Comparison of ENCODE assay signal across 9 mouse cellular contexts in genomic region chr3:40532256-40532655, GRCm38 (mm10). TPM values are rescaled to one million over a fixed set of nuclear protein-coding genes. Genes with fewer than 3 reads are reported as not detected.
DNase-seq lines count a peak whose midpoint lies in the region; ATAC-seq and TF ChIP-seq lines count a peak whose summit lies in the region.
"Had no signal": no experiment of that assay in that cellular context is flagged by ENCODE, and none has a peak within 500 bp of the region (broad histone marks: within the 10 kb centered on the region; RNA-seq: fewer than 3 reads in every experiment).

No protein-coding gene starts in this region.

- TF ChIP-seq CTCF in left cerebral cortex, adult 2 months (IDR thresholded peaks at IDR 0.05) = no peak

- no peak for ATAC-seq in forebrain, embryonic 14.5 days
- ATAC-seq in neural tube, embryonic 12.5 days (ENCODE audit: low FRiP score, low read depth) = no peak

- peaks cover 11% of the 10 kb centered on the region; the same call in 1 of the 2 replicates for H3K4me1 ChIP-seq in forebrain, embryonic 14.5 days (ENCODE audit: control insufficient read depth, insufficient read depth, low read length)
- peaks cover 19% of the 10 kb centered on the region for H3K4me1 ChIP-seq in limb, embryonic 10.5 days
- peaks cover 19% of the 10 kb centered on the region for H3K4me1 ChIP-seq in neural tube, embryonic 12.5 days

- H3K36me3 ChIP-seq in forebrain, embryonic 14.5 days (ENCODE audit: control insufficient read depth, insufficient read depth, low read length) = no peaks in the 10 kb centered on the region
- H3K36me3 ChIP-seq in limb, embryonic 10.5 days = no peaks in the 10 kb centered on the region
- H3K36me3 ChIP-seq in neural tube, embryonic 12.5 days = no peaks in the 10 kb centered on the region

- intact Hi-C loops in left cerebral cortex, adult 2 months (cut with DNase I) = no loop called here

- WGBS in forebrain, embryonic 14.5 days = 3% methylated on average over 11 of the region's 11 CpGs
- WGBS in limb, embryonic 10.5 days = 8% methylated on average over 11 of the region's 11 CpGs
- WGBS in neural tube, embryonic 12.5 days = 7% methylated on average over 11 of the region's 11 CpGs

- H3K4me2 ChIP-seq in forebrain, embryonic 14.5 days (ENCODE audit: low read length) = peak overlapping the region; percentile 99
- H3K4me2 ChIP-seq in neural tube, embryonic 12.5 days (replicated peaks) = peak overlapping the region; percentile 98

- peak overlapping the region; percentile 73; the same call in 1 of the 2 replicates for H3K9ac ChIP-seq in forebrain, embryonic 14.5 days (ENCODE audit: low read length)
- H3K9ac ChIP-seq in neural tube, embryonic 12.5 days = no peak overlapping the region

- peak overlapping the region; percentile 70 for H3K4me3 ChIP-seq in left cerebral cortex, adult 2 months
- peak overlapping the region; percentile 58 for H3K4me3 ChIP-seq in forebrain, embryonic 14.5 days (ENCODE audit: low read depth, low read length)
- H3K4me3 ChIP-seq in limb, embryonic 10.5 days = peak overlapping the region; percentile 67
- peak overlapping the region; percentile 57 for H3K4me3 ChIP-seq in neural tube, embryonic 12.5 days

- 0 out of 2 replicates have a peak, but pooled peaks cover 4% of the 10 kb centered on the region for H3K9me3 ChIP-seq in forebrain, embryonic 14.5 days (replicated peaks; ENCODE audit: control insufficient read depth, low read length)
- no peaks in the 10 kb centered on the region for H3K9me3 ChIP-seq in limb, embryonic 10.5 days (replicated peaks)
- 0 out of 2 replicates have a peak, but pooled peaks cover 3% of the 10 kb centered on the region for H3K9me3 ChIP-seq in neural tube, embryonic 12.5 days

- H3K27ac ChIP-seq in left cerebral cortex, adult 2 months = no peak overlapping the region
- no peak overlapping the region for H3K27ac ChIP-seq in forebrain, embryonic 14.5 days (ENCODE audit: low read depth, low read length)
- H3K27ac ChIP-seq in limb, embryonic 10.5 days = no peak overlapping the region
- H3K27ac ChIP-seq in neural tube, embryonic 12.5 days = no peak overlapping the region

- DNase-seq in left cerebral cortex, adult 2 months (ENCODE audit: extremely low spot score in 1 of 2, low spot score in 2 of 2) = no peak
- no peak for DNase-seq in left cerebral cortex, adult 9 months (ENCODE audit: low spot score in 2 of 2)
- peak; percentile 44 for DNase-seq in forebrain, embryonic 14.5 days (ENCODE audit: low spot score)
- DNase-seq in limb, embryonic 10.5 days (ENCODE audit: low spot score) = no peak
- no peak for DNase-seq in left cerebral cortex, adult 18-20 months (ENCODE audit: low spot score in 2 of 2)
- no peak for DNase-seq in cerebellum, postnatal 14 days
- no peak for DNase-seq in urinary bladder, adult 2 months (ENCODE audit: low spot score)
- DNase-seq: right cerebral cortex, postnatal 14 days had no signal

- H3K27me3 ChIP-seq in forebrain, embryonic 14.5 days (replicated peaks; ENCODE audit: control insufficient read depth, insufficient read depth, low read length) = no peaks in the 10 kb centered on the region
- peaks cover 76% of the 10 kb centered on the region for H3K27me3 ChIP-seq in limb, embryonic 10.5 days (ENCODE audit: low read depth, poor library complexity, severe bottlenecking)
- peaks cover 15% of the 10 kb centered on the region for H3K27me3 ChIP-seq in neural tube, embryonic 12.5 days (replicated peaks)

RNA-seq across cellular contexts. Expression of gene Intu, which starts 1.2 kb away (rescaled TPM):
- total RNA-seq in left cerebral cortex, adult 2 months (2021) = 1 to 10 TPM; 6.7 to 8.4 TPM
- polyA plus RNA-seq in forebrain, embryonic 14.5 days (2014; fragmentation: Nextera tagmentation; extraction: Ambion mirVana) = 4.6 TPM in 2 replicates
- 4.0 and 4.9 TPM in 2 replicates for polyA plus RNA-seq in limb, embryonic 10.5 days (2016; fragmentation: Nextera tagmentation; extraction: Ambion mirVana)
- polyA plus RNA-seq in neural tube, embryonic 12.5 days (2016; fragmentation: Nextera tagmentation; extraction: Ambion mirVana) = 4.2 and 5.1 TPM in 2 replicates
- 1 to 10 TPM; 7.1 to 7.3 TPM for total RNA-seq in left cerebral cortex, adult 18-20 months (2021)
- 2.7 and 3.2 TPM in 2 replicates for polyA plus RNA-seq in urinary bladder, adult 2 months (2012; rRNA removed)
